Mouse (Mus musculus): Measurements from ENCODE around the gene Pex6. TPM values are rescaled to one million over a fixed set of nuclear protein-coding genes. Genes with fewer than 3 reads are reported as not detected.

Gene Pex6
- polyA plus RNA-seq, 1 experiment from 2014 or later, result 22.7 TPM

DNA sequence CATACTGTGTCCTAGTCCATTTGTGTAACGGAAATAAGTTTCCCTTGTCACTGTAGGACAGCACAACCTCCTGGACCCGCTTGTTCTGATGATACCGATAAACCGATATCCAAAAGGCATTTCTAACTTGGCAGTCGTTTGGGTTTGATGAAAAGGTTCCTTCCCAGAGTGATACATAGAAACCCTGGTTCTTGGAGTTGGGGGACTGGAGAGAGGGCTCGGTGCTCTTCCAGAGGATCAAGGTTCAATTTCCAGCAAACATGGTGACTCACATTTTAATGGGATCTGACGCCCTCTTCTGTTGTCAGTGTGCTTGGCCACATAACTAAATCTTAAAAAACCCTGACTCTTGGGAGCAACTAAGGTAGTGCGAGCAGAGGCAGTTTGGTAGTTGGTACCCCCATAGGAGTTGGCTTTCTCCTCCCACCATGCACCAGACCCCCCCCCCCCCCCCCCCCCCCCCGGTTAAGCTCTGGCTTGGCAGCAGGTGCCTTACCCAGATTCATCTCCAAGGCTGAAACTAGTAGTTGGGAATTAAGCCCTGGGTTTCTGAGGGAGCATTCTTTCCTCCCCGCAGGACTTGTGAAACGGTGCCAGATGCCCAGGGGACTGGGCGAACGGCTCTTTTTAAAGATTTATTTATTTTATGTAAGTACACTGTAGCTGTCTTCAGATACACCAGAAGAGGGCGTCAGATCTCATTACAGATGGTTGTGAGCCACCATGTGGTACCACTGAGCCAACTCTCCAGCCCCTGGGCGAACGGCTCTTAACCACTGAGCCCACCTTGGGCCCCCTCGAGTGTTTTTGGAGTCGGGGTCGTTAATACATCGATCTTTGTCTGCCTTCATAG, 62.2 kb downstream of the Pex6 start:
- Histone ChIP-seq H3K27ac (ENCODE audit: low read length) (peak overlapping the region; percentile 82), H3K4me1 (ENCODE audit: control insufficient read depth, insufficient read depth, low read length) (peaks cover 15% of the 10 kb centered on the region), H3K4me3 (ENCODE audit: low read depth, low read length) (peak overlapping the region; percentile 85), H3K9ac (ENCODE audit: low read depth, low read length) (peak overlapping the region; percentile 87), H3K27me3 (ENCODE audit: control insufficient read depth, insufficient read depth, low read depth, low read length) (no peaks in the 10 kb centered on the region), H3K36me3 (ENCODE audit: control insufficient read depth, insufficient read depth, low read length) (peaks cover 11% of the 10 kb centered on the region), H3K4me2 (ENCODE audit: low read length) (peak overlapping the region; percentile 91), H3K9me3 (replicated peaks; ENCODE audit: control insufficient read depth, low read length, poor library complexity, severe bottlenecking) (no peaks in the 10 kb centered on the region)
- WGBS, result 8% methylated on average over 19 of the region's 20 CpGs
- 0 out of 2 replicates have a peak, but pooled peaks have one; percentile 9 for ATAC-seq

DNA sequence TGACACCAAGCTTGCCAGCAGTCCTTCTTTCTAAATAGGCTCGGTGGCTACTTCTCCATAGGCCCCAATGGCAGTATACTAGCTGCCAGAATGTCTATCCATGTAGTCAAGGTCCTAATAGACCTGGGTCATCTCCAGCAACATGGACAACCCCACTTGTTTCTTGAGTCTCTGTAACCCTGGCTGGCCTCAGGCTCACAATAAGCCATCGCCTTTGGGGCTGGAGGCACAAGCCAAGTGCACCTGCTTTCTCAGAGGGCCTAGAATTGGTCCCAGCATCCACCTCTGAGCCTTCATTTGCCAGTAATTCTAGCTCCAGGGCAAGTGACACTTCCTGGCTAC, 62.8 kb downstream of the Pex6 start:
- Histone ChIP-seq H3K4me3 (ENCODE audit: low read depth, low read length) (no peak overlapping the region), H3K9ac (ENCODE audit: low read depth, low read length) (no peak overlapping the region), H3K27me3 (ENCODE audit: control insufficient read depth, insufficient read depth, low read depth, low read length) (no peaks in the 10 kb centered on the region), H3K36me3 (ENCODE audit: control insufficient read depth, insufficient read depth, low read length) (peaks cover 17% of the 10 kb centered on the region), H3K4me2 (ENCODE audit: low read length) (peak overlapping the region; percentile 91; the same call in 1 of the 2 replicates), H3K27ac (ENCODE audit: low read length) (no peak overlapping the region), H3K4me1 (ENCODE audit: control insufficient read depth, insufficient read depth, low read length) (peaks cover 15% of the 10 kb centered on the region), H3K9me3 (replicated peaks; ENCODE audit: control insufficient read depth, low read length, poor library complexity, severe bottlenecking) (no peaks in the 10 kb centered on the region)
- ATAC-seq, result no peak
- 29% methylated on average over 2 of the region's 2 CpGs for WGBS

DNA sequence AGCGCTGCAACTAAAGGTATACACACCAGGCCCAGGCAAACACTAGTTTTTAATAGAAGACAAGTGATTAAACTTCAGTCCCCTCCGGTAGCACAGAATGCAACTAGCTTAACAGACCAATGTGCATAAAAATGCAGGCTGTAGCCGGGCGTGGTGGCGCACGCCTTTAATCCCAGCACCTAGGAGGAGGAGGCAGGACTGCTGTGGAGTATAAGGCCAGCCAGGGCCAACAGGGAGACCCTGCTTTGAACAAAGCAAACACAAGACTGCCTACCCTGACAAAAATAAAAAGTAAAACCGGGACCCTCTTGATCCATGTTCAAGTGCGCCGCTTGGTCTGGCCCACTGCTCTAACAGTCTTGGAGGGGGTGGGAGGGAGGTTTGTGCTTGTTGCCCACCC, 63.8 kb downstream of the Pex6 start:
- no peak for ATAC-seq
- H3K27ac ChIP-seq (ENCODE audit: low read length), result no peak overlapping the region
- no peaks in the 10 kb centered on the region for H3K9me3 ChIP-seq (replicated peaks; ENCODE audit: control insufficient read depth, low read length, poor library complexity, severe bottlenecking)
- no peak overlapping the region for H3K4me3 ChIP-seq (ENCODE audit: low read depth, low read length)
- H3K4me2 ChIP-seq (ENCODE audit: low read length), result no peak overlapping the region
- no peak overlapping the region for H3K9ac ChIP-seq (ENCODE audit: low read depth, low read length)
- H3K27me3 ChIP-seq (ENCODE audit: control insufficient read depth, insufficient read depth, low read depth, low read length), result no peaks in the 10 kb centered on the region
- H3K36me3 ChIP-seq (ENCODE audit: control insufficient read depth, insufficient read depth, low read length), result peaks cover 21% of the 10 kb centered on the region
- 92% methylated on average over 9 of the region's 9 CpGs for WGBS
- H3K4me1 ChIP-seq (ENCODE audit: control insufficient read depth, insufficient read depth, low read length), result peaks cover 15% of the 10 kb centered on the region

Other genes with a start within 250 kb of the Pex6 start
- 4.7 and 5.5 TPM in 2 replicates for gene Ttbk1, start 223.8 kb upstream of the Pex6 start, polyA plus RNA-seq (2015; fragmentation: Nextera tagmentation; extraction: Ambion mirVana)
- 11.1 and 11.5 TPM in 2 replicates for gene Dnph1, start 214.8 kb upstream of the Pex6 start, polyA plus RNA-seq (2015; fragmentation: Nextera tagmentation; extraction: Ambion mirVana)
- 26.8 and 28.0 TPM in 2 replicates for gene Cul9, start 165.1 kb upstream of the Pex6 start, polyA plus RNA-seq (2015; fragmentation: Nextera tagmentation; extraction: Ambion mirVana)
- 3.0 and 3.2 TPM in 2 replicates for gene Srf, start 155.3 kb upstream of the Pex6 start, polyA plus RNA-seq (2015; fragmentation: Nextera tagmentation; extraction: Ambion mirVana)
- 26.9 and 28.8 TPM in 2 replicates for gene Ptk7, start 82.0 kb upstream of the Pex6 start, polyA plus RNA-seq (2015; fragmentation: Nextera tagmentation; extraction: Ambion mirVana)
- 32.4 and 39.7 TPM in 2 replicates for gene Klc4, start 65.4 kb upstream of the Pex6 start, polyA plus RNA-seq (2015; fragmentation: Nextera tagmentation; extraction: Ambion mirVana)
- 58.9 and 60.8 TPM in 2 replicates for gene Mrpl2, start 65.2 kb upstream of the Pex6 start, polyA plus RNA-seq (2015; fragmentation: Nextera tagmentation; extraction: Ambion mirVana)
- gene Cul7, start 61.1 kb upstream of the Pex6 start, polyA plus RNA-seq (2015; fragmentation: Nextera tagmentation; extraction: Ambion mirVana), result 41.9 and 47.6 TPM in 2 replicates
- gene Rrp36, start 37.1 kb upstream of the Pex6 start, polyA plus RNA-seq (2015; fragmentation: Nextera tagmentation; extraction: Ambion mirVana), result 51.8 and 52.4 TPM in 2 replicates
- 285 and 318 TPM in 2 replicates for gene Mea1, start 32.7 kb upstream of the Pex6 start, polyA plus RNA-seq (2015; fragmentation: Nextera tagmentation; extraction: Ambion mirVana)
- 173 TPM in 2 replicates for gene Klhdc3, start 30.5 kb upstream of the Pex6 start, polyA plus RNA-seq (2015; fragmentation: Nextera tagmentation; extraction: Ambion mirVana)
- 94.8 and 102 TPM in 2 replicates for gene Ppp2r5d, start 6.4 kb upstream of the Pex6 start, polyA plus RNA-seq (2015; fragmentation: Nextera tagmentation; extraction: Ambion mirVana)
- 0.68 and 0.83 TPM in 2 replicates for gene Gnmt, start 17.7 kb downstream of the Pex6 start, polyA plus RNA-seq (2015; fragmentation: Nextera tagmentation; extraction: Ambion mirVana)
- 67.7 and 67.8 TPM in 2 replicates for gene Cnpy3, start 40.8 kb downstream of the Pex6 start, polyA plus RNA-seq (2015; fragmentation: Nextera tagmentation; extraction: Ambion mirVana)
- not detected in 2 replicates for gene Ptcra, start 52.2 kb downstream of the Pex6 start, polyA plus RNA-seq (2015; fragmentation: Nextera tagmentation; extraction: Ambion mirVana)
- gene 2310039H08Rik, start 61.2 kb downstream of the Pex6 start, polyA plus RNA-seq (2015; fragmentation: Nextera tagmentation; extraction: Ambion mirVana), result 48.1 and 53.7 TPM in 2 replicates
- gene Rpl7l1, start 71.2 kb downstream of the Pex6 start, polyA plus RNA-seq (2015; fragmentation: Nextera tagmentation; extraction: Ambion mirVana), result 78.4 and 84.2 TPM in 2 replicates
- gene Bicral, start 147.0 kb downstream of the Pex6 start, polyA plus RNA-seq (2015; fragmentation: Nextera tagmentation; extraction: Ambion mirVana), result 9.5 and 10.9 TPM in 2 replicates
- 49.5 and 52.6 TPM in 2 replicates for gene Tbcc, start 179.2 kb downstream of the Pex6 start, polyA plus RNA-seq (2015; fragmentation: Nextera tagmentation; extraction: Ambion mirVana)
- gene Prph2, start 199.0 kb downstream of the Pex6 start, polyA plus RNA-seq (2015; fragmentation: Nextera tagmentation; extraction: Ambion mirVana), result not detected in 2 replicates